Mouse (Mus musculus) brain, embryonic 14.5 days (tissue): ENCODE data around the gene Adra1b. TPM values are rescaled to one million over a fixed set of nuclear protein-coding genes. Genes with fewer than 3 reads are reported as not detected.

ENCODE experiments used
- DNase-seq: peaks from one replicate; pipeline ENCODE4 v3.0.0-alpha.2; 2011; ENCODE audit warnings: low read depth
- CTCF ChIP-seq: fragments of 200-500 bp; IDR thresholded peaks from 2 replicates; pipeline ENCODE4 v1.5.1; 2012; ENCODE audit warnings: inconsistent platforms, mild to moderate bottlenecking, moderate library complexity, borderline replicate concordance; ENCODE audit not compliant: insufficient read depth, insufficient read length; ENCODE audit errors: extremely low read depth
- POLR2A ChIP-seq: fragments of 200-500 bp; IDR thresholded peaks from 2 replicates; pipeline ENCODE4 v1.6.1; 2012; ENCODE audit warnings: mild to moderate bottlenecking, inconsistent platforms, borderline replicate concordance; ENCODE audit not compliant: poor library complexity, insufficient read depth, insufficient read length, severe bottlenecking; ENCODE audit errors: extremely low read depth
- polyA plus RNA-seq: library from polyadenylated mRNA; depleted of rRNA; stranded (reverse); fragments of >200 nt; gene quantifications from 2 replicates; pipeline ENCODE4 v1.2.3, GENCODE M21; 2012

Gene Adra1b
- polyA plus RNA-seq, 1 experiment: 9.8 TPM

- no peak for TF ChIP-seq POLR2A
- no peak for TF ChIP-seq CTCF
These were observed 12.3 kb downstream of the Adra1b start for GRCm38 (mm10) chr11:43888736-43889135.

GRCm38 (mm10) chr11:43887597-43887996 is 13.4 kb downstream of the Adra1b start:
- TF ChIP-seq POLR2A (no peak), CTCF (no peak)
- DNase-seq: peak; percentile 12

More at GRCm38 (mm10) chr11:43888736-43889135, 12.3 kb downstream of the Adra1b start:
- no peak for DNase-seq

- TF ChIP-seq CTCF (no peak), POLR2A (no peak)
- no peak for DNase-seq
These were observed 16.5 kb downstream of the Adra1b start for GRCm38 (mm10) chr11:43884521-43884920.

GRCm38 (mm10) chr11:43883641-43884181 is 17.3 kb downstream of the Adra1b start:
- no peak for DNase-seq
- TF ChIP-seq CTCF: no peak

- DNase-seq: peak; percentile 32
- TF ChIP-seq CTCF (no peak), POLR2A (no peak)
These were observed 23.8 kb downstream of the Adra1b start for GRCm38 (mm10) chr11:43877211-43877610.

- TF ChIP-seq CTCF (no peak), POLR2A (no peak)
- DNase-seq: no peak
These were observed 33.2 kb downstream of the Adra1b start for GRCm38 (mm10) chr11:43867721-43868281.

- DNase-seq: no peak
- TF ChIP-seq CTCF: no peak
- TF ChIP-seq POLR2A: no peak
These were observed 35.5 kb downstream of the Adra1b start for GRCm38 (mm10) chr11:43865298-43866165.

- TF ChIP-seq CTCF (no peak), POLR2A (no peak)
- no peak for DNase-seq
These were observed 48.0 kb downstream of the Adra1b start for GRCm38 (mm10) chr11:43853046-43853445.

- TF ChIP-seq POLR2A (no peak), CTCF (no peak)
- DNase-seq: no peak
These were observed 53.0 kb downstream of the Adra1b start for GRCm38 (mm10) chr11:43848056-43848455.

- TF ChIP-seq CTCF: no peak
- no peak for TF ChIP-seq POLR2A
- no peak for DNase-seq
These were observed 59.4 kb downstream of the Adra1b start for GRCm38 (mm10) chr11:43841596-43841995.

- TF ChIP-seq POLR2A (no peak), CTCF (no peak)
- DNase-seq: no peak
These were observed 60.5 kb downstream of the Adra1b start for GRCm38 (mm10) chr11:43840491-43840890.

- peak; percentile 88 for DNase-seq
- TF ChIP-seq CTCF (peak; percentile 75), POLR2A (no peak)
These were observed 64.9 kb downstream of the Adra1b start for GRCm38 (mm10) chr11:43835880-43836740.
